Mouse (Mus musculus) thymus, adult 2 months (tissue): Measurements from ENCODE around the gene Mid1. TPM values are rescaled to one million over a fixed set of nuclear protein-coding genes. Genes with fewer than 3 reads are reported as not detected.
"Not testable (repeated sequence)": the region's sequence is repeated elsewhere in the genome, so short reads cannot be mapped to it uniquely, and the experiment has no call there.

Source experiments
- DNase-seq: peaks from one replicate; pipeline ENCODE4 v3.0.0; 2021
- H3K27ac ChIP-seq: fragments of 200-500 bp; 2 replicates; pipeline ENCODE4 v1.5.1; 2012; ENCODE audit warnings: low read length, control low read depth; ENCODE audit not compliant: control insufficient read depth, insufficient read depth
- H3K27me3 ChIP-seq: fragments of 200-500 bp; 2 replicates; pipeline ENCODE4 v1.6.1; 2012; ENCODE audit warnings: mild to moderate bottlenecking, low read length, moderate library complexity, mixed read lengths; ENCODE audit not compliant: control insufficient read depth, insufficient read depth
- H3K36me3 ChIP-seq: fragments of 200-500 bp; 2 replicates; pipeline ENCODE4 v1.6.1; 2012; ENCODE audit warnings: mild to moderate bottlenecking, low read length, moderate library complexity; ENCODE audit not compliant: control insufficient read depth, insufficient read depth
- H3K4me1 ChIP-seq: fragments of 200-500 bp; replicated peaks from 2 replicates; pipeline ENCODE4 v1.6.1; 2012; ENCODE audit warnings: low read length; ENCODE audit not compliant: control insufficient read depth, insufficient read depth
- H3K4me3 ChIP-seq: fragments of 200-500 bp; 2 replicates; pipeline ENCODE4 v1.5.1; 2012; ENCODE audit warnings: mild to moderate bottlenecking, low read length, control low read depth, moderate library complexity; ENCODE audit not compliant: control insufficient read depth, insufficient read depth
- WGBS: fragments of 180-500 bp; shearing (Covaris S2); methylation state at CpG from one replicate; pipeline ENCODE4 v1.1.7; 2018; 5-methylcytosine and 5-hydroxymethylcytosine counted together
- polyA plus RNA-seq: library from polyadenylated mRNA; depleted of rRNA; stranded (reverse); fragments of >200 nt; gene quantifications from 2 replicates; pipeline ENCODE4 v1.2.3, GENCODE M21; 2012

Gene Mid1
- polyA plus RNA-seq, 1 experiment = 10.4 TPM

- not testable (repeated sequence) for H3K4me3 ChIP-seq, H3K27me3 ChIP-seq, H3K36me3 ChIP-seq, H3K27ac ChIP-seq, H3K4me1 ChIP-seq
- no CpG with 5 or more reads among the region's 17 CpGs for WGBS
- DNase-seq = peak; percentile 60
These were observed 311.0 kb downstream of the Mid1 start for GRCm38 (mm10) chrX:169995909-169996521.

DNA sequence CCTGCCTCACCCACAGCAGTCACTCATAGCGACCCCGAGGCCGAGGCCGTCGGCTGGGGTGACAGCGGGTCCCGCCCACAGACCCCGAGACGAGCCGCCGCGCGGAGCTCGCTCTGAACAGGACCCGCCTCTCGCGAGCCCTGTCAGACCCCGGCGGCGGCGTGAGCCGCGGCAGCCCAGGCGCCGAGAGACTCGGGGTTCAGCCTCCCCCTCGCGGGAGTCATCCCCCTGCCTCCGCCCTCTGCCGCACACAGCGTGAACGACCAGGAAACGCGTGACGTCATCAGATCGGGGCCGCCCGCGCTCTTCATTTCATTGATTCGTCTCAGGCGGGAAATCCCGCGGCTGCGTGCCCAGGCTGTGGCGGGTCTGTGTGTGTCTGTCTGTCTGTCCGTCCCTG lies 311.9 kb downstream of the Mid1 start:
- no CpG with 5 or more reads among the region's 46 CpGs for WGBS
- H3K27ac ChIP-seq = peak overlapping the region; percentile 100
- DNase-seq = peak; percentile 95
- H3K4me3 ChIP-seq, H3K4me1 ChIP-seq, H3K27me3 ChIP-seq, H3K36me3 ChIP-seq: not testable (repeated sequence)

DNA sequence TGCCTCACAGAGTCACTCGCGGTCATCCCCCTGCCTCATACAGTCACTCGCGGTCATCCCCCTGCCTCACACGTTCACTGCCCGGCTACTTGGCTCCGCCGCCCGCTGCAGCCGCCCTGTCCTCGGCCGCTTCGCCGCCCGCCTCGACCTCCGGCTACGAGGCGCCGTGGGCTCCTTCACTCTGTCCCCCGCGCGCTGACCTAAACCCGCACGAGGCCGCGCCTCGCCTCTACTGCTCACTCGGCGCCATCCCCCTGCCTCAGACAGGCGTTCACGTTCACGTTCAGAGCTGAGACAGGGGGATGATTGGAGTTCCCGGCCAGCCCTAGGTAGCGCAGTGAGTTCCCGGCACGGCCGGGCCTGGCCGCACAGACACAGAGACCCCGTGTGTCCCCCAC lies 312.5 kb downstream of the Mid1 start:
- H3K27ac ChIP-seq = peak overlapping the region; percentile 100
- not testable (repeated sequence) for H3K36me3 ChIP-seq, H3K27me3 ChIP-seq, DNase-seq, H3K4me1 ChIP-seq
- 23% methylated on average over 4 of the region's 40 CpGs for WGBS
- peak overlapping the region; percentile 85 for H3K4me3 ChIP-seq

DNA sequence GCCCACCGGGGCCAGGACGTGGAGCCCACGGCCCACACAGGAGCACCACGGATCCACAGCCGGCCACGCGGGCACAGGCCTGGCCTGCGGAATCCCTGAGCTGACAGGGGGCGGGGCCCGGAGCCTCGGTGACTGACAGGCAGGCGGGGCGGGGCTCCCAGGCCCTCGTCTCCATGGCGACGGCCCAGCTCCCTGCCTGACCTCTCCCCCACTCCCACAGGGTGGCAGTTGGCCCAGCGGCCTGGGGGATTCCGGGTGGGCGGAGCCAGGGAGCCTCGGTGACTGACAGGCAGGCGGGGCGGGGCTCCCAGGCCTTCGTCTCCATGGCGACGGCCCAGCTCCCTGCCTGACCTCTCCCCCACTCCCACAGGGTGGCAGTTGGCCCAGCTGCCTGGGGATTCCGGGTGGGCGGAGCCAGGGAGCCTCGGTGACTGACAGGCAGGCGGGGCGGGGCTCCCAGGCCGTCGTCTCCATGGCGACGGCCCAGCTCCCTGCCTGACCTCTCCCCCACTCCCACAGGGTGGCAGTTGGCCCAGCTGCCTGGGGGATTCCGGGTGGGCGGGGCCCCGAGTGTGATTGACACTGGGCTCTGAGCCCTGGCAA lies 313.0 kb downstream of the Mid1 start:
- DNase-seq = peak; percentile 100
- 0% methylated on average over 2 of the region's 37 CpGs for WGBS
- H3K4me3 ChIP-seq = peak overlapping the region; percentile 85
- peak overlapping the region; percentile 100 for H3K27ac ChIP-seq
- not testable (repeated sequence) for H3K27me3 ChIP-seq, H3K4me1 ChIP-seq, H3K36me3 ChIP-seq

GRCm38 (mm10) chrX:169998559-169999219 lies 313.7 kb downstream of the Mid1 start:
- not testable (repeated sequence) for H3K4me1 ChIP-seq, H3K4me3 ChIP-seq, H3K27me3 ChIP-seq, H3K27ac ChIP-seq, H3K36me3 ChIP-seq, DNase-seq
- 13% methylated on average over 2 of the region's 4 CpGs for WGBS

- not testable (repeated sequence) for H3K36me3 ChIP-seq, H3K4me1 ChIP-seq, H3K27ac ChIP-seq, H3K27me3 ChIP-seq, H3K4me3 ChIP-seq
- 41% methylated on average over 6 of the region's 11 CpGs for WGBS
- peak; percentile 81 for DNase-seq
These were observed 314.4 kb downstream of the Mid1 start for GRCm38 (mm10) chrX:169999226-169999883.

DNA sequence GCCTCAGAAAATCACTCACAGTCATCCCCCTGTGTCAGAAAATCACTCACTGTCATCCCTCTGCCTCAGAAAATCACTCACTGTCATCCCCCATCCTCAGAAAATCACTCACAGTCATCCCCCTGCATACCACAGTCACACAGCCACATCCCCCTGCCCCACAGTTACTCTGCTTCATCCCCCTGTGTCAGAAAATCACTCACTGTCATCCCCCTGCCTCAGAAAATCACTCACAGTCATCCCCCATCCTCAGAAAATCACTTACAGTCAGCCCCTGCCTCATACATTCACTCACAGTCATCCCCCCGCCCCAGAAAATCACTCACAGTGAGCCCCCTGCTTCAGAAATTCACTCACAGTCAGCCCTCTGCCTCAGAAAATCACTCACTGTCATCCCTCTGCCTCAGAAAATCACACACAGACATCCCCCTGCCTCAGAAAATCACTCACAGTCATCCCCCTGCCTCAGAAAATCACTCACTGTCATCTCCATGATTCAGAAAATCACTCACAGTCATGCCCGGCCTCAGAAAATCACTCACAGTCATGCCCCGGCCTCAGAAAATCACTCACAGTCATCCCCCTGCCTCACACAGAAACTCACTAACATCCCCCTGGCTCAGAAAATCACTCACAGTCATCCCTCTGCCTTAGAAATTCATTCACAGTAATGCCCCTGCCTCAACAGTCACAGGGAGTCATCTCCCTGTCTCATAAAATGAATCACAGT lies 315.1 kb downstream of the Mid1 start:
- not testable (repeated sequence) for DNase-seq, H3K4me1 ChIP-seq, H3K27ac ChIP-seq, H3K27me3 ChIP-seq, H3K4me3 ChIP-seq, H3K36me3 ChIP-seq
- 0% methylated on average over 2 of the region's 3 CpGs for WGBS

- H3K4me1 ChIP-seq, H3K4me3 ChIP-seq, DNase-seq, H3K27me3 ChIP-seq, H3K36me3 ChIP-seq, H3K27ac ChIP-seq: not testable (repeated sequence)
- WGBS = 57% methylated on average over 5 of the region's 6 CpGs
These were observed 315.8 kb downstream of the Mid1 start for GRCm38 (mm10) chrX:170000642-170001387.

- not testable (repeated sequence) for H3K27ac ChIP-seq, H3K4me1 ChIP-seq, DNase-seq, H3K27me3 ChIP-seq, H3K4me3 ChIP-seq, H3K36me3 ChIP-seq
- 100% methylated on average over 1 of the region's 12 CpGs for WGBS
These were observed 316.3 kb downstream of the Mid1 start for GRCm38 (mm10) chrX:170001388-170001695.
